Mouse (Mus musculus) neural tube, embryonic 15.5 days (tissue): ENCODE measurements around the gene Card11. TPM values are rescaled to one million over a fixed set of nuclear protein-coding genes. Genes with fewer than 3 reads are reported as not detected.

ENCODE experiments used
- ATAC-seq: fragments of 200-750 bp; cut with Nextera tagmentation; 2 replicates; pipeline ENCODE4 v1.8.0; 2017; ENCODE audit warnings: mild to moderate bottlenecking, moderate TSS enrichment, moderate library complexity; ENCODE audit not compliant: low FRiP score
- H3K27ac ChIP-seq: fragments of 300-500 bp; sonication (generic); replicated peaks from 2 replicates; pipeline ENCODE4 v1.5.1; 2015; ENCODE audit warnings: mild to moderate bottlenecking, inconsistent platforms
- H3K27me3 ChIP-seq: fragments of 300-500 bp; sonication (generic); replicated peaks from 2 replicates; pipeline ENCODE4 v1.6.1; 2015; ENCODE audit warnings: inconsistent platforms
- H3K36me3 ChIP-seq: fragments of 300-500 bp; sonication (generic); 2 replicates; pipeline ENCODE4 v1.6.1; 2015; ENCODE audit warnings: inconsistent platforms
- H3K4me1 ChIP-seq: fragments of 300-500 bp; sonication (generic); 2 replicates; pipeline ENCODE4 v1.6.1; 2015; ENCODE audit warnings: inconsistent platforms
- H3K4me2 ChIP-seq: fragments of 300-500 bp; sonication (generic); 2 replicates; pipeline ENCODE4 v1.6.1; 2015; ENCODE audit warnings: inconsistent platforms, mild to moderate bottlenecking, moderate library complexity
- H3K4me3 ChIP-seq: fragments of 300-500 bp; sonication (generic); replicated peaks from 2 replicates; pipeline ENCODE4 v1.5.1; 2015; ENCODE audit warnings: mild to moderate bottlenecking, inconsistent platforms
- H3K9ac ChIP-seq: fragments of 300-500 bp; sonication (generic); replicated peaks from 2 replicates; pipeline ENCODE4 v1.6.1; 2015; ENCODE audit warnings: mild to moderate bottlenecking, inconsistent platforms
- H3K9me3 ChIP-seq: fragments of 300-500 bp; sonication (generic); replicated peaks from 2 replicates; pipeline ENCODE4 v1.6.1; 2016; ENCODE audit warnings: inconsistent platforms
- WGBS: fragments of 180-500 bp; shearing (Covaris S2); methylation state at CpG from one replicate; pipeline ENCODE4 v1.1.7; 2015; ENCODE audit warnings: mixed read lengths; 5-methylcytosine and 5-hydroxymethylcytosine counted together
- polyA plus RNA-seq: library from polyadenylated mRNA; unstranded; fragments of >200 nt; fragmentation: Nextera tagmentation; extraction: Ambion mirVana; gene quantifications from 2 replicates; pipeline ENCODE4 v1.2.1, GENCODE M21; 2015

Card11 gene
- polyA plus RNA-seq, 1 experiment from 2014 or later, result 0.26 TPM

GRCm38 (mm10) chr5:140944382-140945125 is 55.8 kb downstream of the Card11 start:
- ATAC-seq, result no peak
- Histone ChIP-seq H3K27ac (no peak overlapping the region), H3K9me3 (no peaks in the 10 kb centered on the region), H3K4me1 (peaks cover 17% of the 10 kb centered on the region), H3K4me3 (no peak overlapping the region), H3K9ac (no peak overlapping the region), H3K4me2 (no peak overlapping the region), H3K36me3 (no peaks in the 10 kb centered on the region), H3K27me3 (no peaks in the 10 kb centered on the region; the same call in 1 of the 2 replicates)
- 75% methylated on average over 18 of the region's 18 CpGs for WGBS

GRCm38 (mm10) chr5:140940923-140941491 is 59.4 kb downstream of the Card11 start:
- 24% methylated on average over 14 of the region's 14 CpGs for WGBS
- peak overlapping the region; percentile 69 for H3K27ac ChIP-seq
- ATAC-seq, result peak; percentile 81
- peaks cover 20% of the 10 kb centered on the region for H3K4me1 ChIP-seq
- H3K4me3 ChIP-seq, result no peak overlapping the region
- peak overlapping the region; percentile 7; the same call in 1 of the 2 replicates for H3K4me2 ChIP-seq
- no peaks in the 10 kb centered on the region for H3K36me3 ChIP-seq
- H3K27me3 ChIP-seq, result peaks cover 2% of the 10 kb centered on the region; the same call in 1 of the 2 replicates
- H3K9ac ChIP-seq, result no peak overlapping the region
- H3K9me3 ChIP-seq, result no peaks in the 10 kb centered on the region

GRCm38 (mm10) chr5:140940257-140940922 is 60.0 kb downstream of the Card11 start:
- ATAC-seq, result no peak

GRCm38 (mm10) chr5:140936816-140937215 is 63.6 kb downstream of the Card11 start:
- 85% methylated on average over 7 of the region's 7 CpGs for WGBS

More at GRCm38 (mm10) chr5:140940257-140940922, 60.0 kb downstream of the Card11 start:
- peaks cover 2% of the 10 kb centered on the region; the same call in 1 of the 2 replicates for H3K27me3 ChIP-seq
- peaks cover 20% of the 10 kb centered on the region for H3K4me1 ChIP-seq
- H3K9ac ChIP-seq, result no peak overlapping the region
- H3K36me3 ChIP-seq, result no peaks in the 10 kb centered on the region
- H3K9me3 ChIP-seq, result no peaks in the 10 kb centered on the region
- peak overlapping the region; percentile 69 for H3K27ac ChIP-seq
- 0 out of 2 replicates have a peak overlapping the region, but pooled peaks have one; percentile 7 for H3K4me2 ChIP-seq
- WGBS, result 39% methylated on average over 5 of the region's 5 CpGs
- no peak overlapping the region for H3K4me3 ChIP-seq

GRCm38 (mm10) chr5:140935848-140936247 is 64.5 kb downstream of the Card11 start:
- H3K4me2 ChIP-seq, result no peak overlapping the region
- 86% methylated on average over 3 of the region's 3 CpGs for WGBS
- H3K9ac ChIP-seq, result no peak overlapping the region
- 0 out of 2 replicates have a peak, but pooled peaks cover 2% of the 10 kb centered on the region for H3K27me3 ChIP-seq
- peaks cover 17% of the 10 kb centered on the region for H3K4me1 ChIP-seq
- no peaks in the 10 kb centered on the region for H3K9me3 ChIP-seq
- ATAC-seq, result no peak
- no peak overlapping the region for H3K4me3 ChIP-seq
- no peak overlapping the region for H3K27ac ChIP-seq
- no peaks in the 10 kb centered on the region for H3K36me3 ChIP-seq

More at GRCm38 (mm10) chr5:140936816-140937215, 63.6 kb downstream of the Card11 start:
- ATAC-seq, result no peak
- Histone ChIP-seq H3K36me3 (no peaks in the 10 kb centered on the region), H3K9me3 (no peaks in the 10 kb centered on the region), H3K27ac (no peak overlapping the region), H3K27me3 (0 out of 2 replicates have a peak, but pooled peaks cover 2% of the 10 kb centered on the region), H3K4me1 (peaks cover 23% of the 10 kb centered on the region), H3K9ac (no peak overlapping the region), H3K4me2 (no peak overlapping the region), H3K4me3 (no peak overlapping the region)

GRCm38 (mm10) chr5:140934639-140935315 is 65.6 kb downstream of the Card11 start:
- 82% methylated on average over 9 of the region's 9 CpGs for WGBS
- Histone ChIP-seq H3K36me3 (no peaks in the 10 kb centered on the region), H3K9me3 (no peaks in the 10 kb centered on the region), H3K4me1 (peaks cover 7% of the 10 kb centered on the region), H3K4me2 (no peak overlapping the region), H3K27ac (no peak overlapping the region), H3K9ac (no peak overlapping the region), H3K27me3 (0 out of 2 replicates have a peak, but pooled peaks cover 2% of the 10 kb centered on the region), H3K4me3 (no peak overlapping the region)
- ATAC-seq, result no peak

GRCm38 (mm10) chr5:140931523-140932229 is 68.7 kb downstream of the Card11 start:
- peaks cover 5% of the 10 kb centered on the region for H3K4me1 ChIP-seq
- H3K36me3 ChIP-seq, result no peaks in the 10 kb centered on the region
- H3K27ac ChIP-seq, result no peak overlapping the region
- no peaks in the 10 kb centered on the region for H3K27me3 ChIP-seq
- H3K4me3 ChIP-seq, result no peak overlapping the region
- 49% methylated on average over 5 of the region's 5 CpGs for WGBS
- H3K9ac ChIP-seq, result no peak overlapping the region
- H3K4me2 ChIP-seq, result no peak overlapping the region
- H3K9me3 ChIP-seq, result no peaks in the 10 kb centered on the region
- ATAC-seq, result no peak

GRCm38 (mm10) chr5:140918519-140918918 is 81.9 kb downstream of the Card11 start:
- Histone ChIP-seq H3K36me3 (no peaks in the 10 kb centered on the region), H3K9ac (no peak overlapping the region), H3K4me1 (no peaks in the 10 kb centered on the region), H3K4me2 (no peak overlapping the region), H3K9me3 (peaks cover 10% of the 10 kb centered on the region), H3K27ac (no peak overlapping the region), H3K4me3 (no peak overlapping the region), H3K27me3 (no peaks in the 10 kb centered on the region)
- no peak for ATAC-seq
- 91% methylated on average over 1 of the region's 1 CpGs for WGBS

- no peaks in the 10 kb centered on the region for H3K4me1 ChIP-seq
- H3K4me2 ChIP-seq, result no peak overlapping the region
- H3K9me3 ChIP-seq, result peaks cover 10% of the 10 kb centered on the region
- no peak overlapping the region for H3K27ac ChIP-seq
- no peaks in the 10 kb centered on the region for H3K36me3 ChIP-seq
- H3K4me3 ChIP-seq, result no peak overlapping the region
- H3K27me3 ChIP-seq, result no peaks in the 10 kb centered on the region
- WGBS, result 93% methylated on average over 1 of the region's 1 CpGs
- ATAC-seq, result no peak
- H3K9ac ChIP-seq, result no peak overlapping the region
Measured at GRCm38 (mm10) chr5:140917807-140918206, 82.6 kb downstream of the Card11 start.

GRCm38 (mm10) chr5:140910841-140911240 is 89.5 kb downstream of the Card11 start:
- no peak for ATAC-seq
- WGBS, result 79% methylated on average over 5 of the region's 5 CpGs

GRCm38 (mm10) chr5:140900866-140901265 is 99.5 kb downstream of the Card11 start:
- 84% methylated on average over 13 of the region's 13 CpGs for WGBS
- H3K4me3 ChIP-seq, result no peak overlapping the region
- no peak overlapping the region for H3K4me2 ChIP-seq
- H3K36me3 ChIP-seq, result no peaks in the 10 kb centered on the region
- no peak for ATAC-seq
- no peaks in the 10 kb centered on the region for H3K9me3 ChIP-seq
- H3K27me3 ChIP-seq, result no peaks in the 10 kb centered on the region
- no peak overlapping the region for H3K27ac ChIP-seq
- no peak overlapping the region for H3K9ac ChIP-seq
- no peaks in the 10 kb centered on the region for H3K4me1 ChIP-seq

More at GRCm38 (mm10) chr5:140910841-140911240, 89.5 kb downstream of the Card11 start:
- H3K27ac ChIP-seq, result no peak overlapping the region
- H3K36me3 ChIP-seq, result no peaks in the 10 kb centered on the region
- no peaks in the 10 kb centered on the region for H3K9me3 ChIP-seq
- H3K4me3 ChIP-seq, result no peak overlapping the region
- H3K4me1 ChIP-seq, result no peaks in the 10 kb centered on the region
- no peaks in the 10 kb centered on the region for H3K27me3 ChIP-seq
- no peak overlapping the region for H3K4me2 ChIP-seq
- no peak overlapping the region for H3K9ac ChIP-seq
